Mouse (Mus musculus): ENCODE measurements around the gene Nsun6.

Nsun6 gene

DNA sequence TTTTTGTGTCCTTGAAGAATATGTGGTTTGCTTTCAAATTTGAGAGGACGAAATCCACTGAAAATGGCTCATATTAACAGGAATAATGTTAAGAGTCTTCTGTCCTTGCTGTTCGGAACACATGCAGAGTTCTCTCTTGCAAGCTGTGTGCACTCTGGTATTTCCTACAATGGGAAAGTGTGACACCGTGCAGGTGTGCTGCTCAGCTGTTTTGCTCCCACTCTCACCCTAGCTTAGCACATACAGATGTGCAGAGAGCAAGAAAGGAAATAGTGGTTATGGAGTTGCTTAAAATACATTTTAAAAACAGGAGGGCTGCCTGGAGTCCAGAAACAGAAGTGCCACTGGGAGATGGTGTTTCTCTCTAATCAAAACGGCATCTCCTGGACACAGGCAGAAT, 65.5 kb downstream of the Nsun6 start:
- no peak for DNase-seq

GRCm38 (mm10) chr2:14988451-14988850, 66.4 kb downstream of the Nsun6 start:
- no peak for DNase-seq

DNA sequence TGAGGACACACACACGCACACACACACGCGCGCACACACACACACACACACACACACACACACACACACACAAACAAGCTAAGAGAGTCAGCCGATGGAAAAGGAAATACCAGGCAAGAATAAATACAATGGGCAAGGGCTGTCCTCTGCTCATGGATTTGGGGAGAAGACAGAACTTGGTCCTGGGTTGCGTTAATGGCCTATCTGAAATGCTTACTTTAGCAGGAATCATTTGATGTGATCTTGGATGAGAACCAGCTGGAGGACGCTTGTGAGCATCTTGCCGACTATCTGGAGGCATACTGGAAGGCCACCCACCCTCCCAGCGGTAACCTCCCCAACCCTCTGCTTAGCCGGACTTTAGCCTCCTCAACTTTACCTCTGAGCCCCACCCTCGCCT, 70.8 kb downstream of the Nsun6 start:
- DNase-seq: no peak

GRCm38 (mm10) chr2:14961493-14961892, 93.4 kb downstream of the Nsun6 start:
- DNase-seq: no peak

GRCm38 (mm10) chr2:14960963-14961488, 93.8 kb downstream of the Nsun6 start:
- DNase-seq: no peak

GRCm38 (mm10) chr2:14953090-14953489, 101.8 kb downstream of the Nsun6 start:
- no peak for DNase-seq

All from kidney, postnatal 14 days (tissue).